Mouse (Mus musculus) adrenal gland, adult (tissue): ENCODE data around the gene D630023F18Rik.

Source experiments
- DNase-seq, 2 experiments: peaks; one replicate each; pipeline ENCODE4 v3.0.0; 2022 to 2023; ENCODE audit warnings: low spot score in 1 of 2; ENCODE audit not compliant: inconsistent age in 2 of 2

The D630023F18Rik gene

GRCm38 (mm10) chr1:65112031-65112806, 10.8 kb downstream of the D630023F18Rik start:
- DNase-seq: peak; percentile 71 to 92

GRCm38 (mm10) chr1:65109756-65110435, 13.1 kb downstream of the D630023F18Rik start:
- no peak for DNase-seq

DNA sequence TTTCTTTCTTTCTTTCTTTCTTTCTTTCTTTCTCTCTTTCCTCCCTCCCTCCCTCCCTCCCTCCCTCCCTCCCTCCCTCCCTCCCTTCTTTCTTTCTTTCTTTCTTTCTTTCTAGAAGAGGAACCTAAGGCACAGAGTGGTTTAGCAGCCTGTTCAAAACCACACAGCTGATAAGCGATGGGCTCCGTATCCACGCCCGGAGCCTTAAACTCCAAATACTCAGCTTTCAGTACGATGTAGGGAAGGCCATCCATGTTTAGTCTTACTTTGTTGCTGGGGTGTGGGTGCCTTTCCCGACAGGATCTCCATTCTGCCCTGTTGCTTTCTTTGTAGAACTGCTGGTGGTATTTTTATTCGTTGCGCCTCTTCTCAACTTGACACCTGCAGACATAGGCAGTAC, 13.8 kb downstream of the D630023F18Rik start:
- DNase-seq: no peak

GRCm38 (mm10) chr1:65107654-65108279, 15.2 kb downstream of the D630023F18Rik start:
- DNase-seq: peak in 1 of 2 experiments; percentile 18

- no peak for DNase-seq
These were observed 19.7 kb downstream of the D630023F18Rik start, which contains the start of gene Cryga for GRCm38 (mm10) chr1:65103273-65103672. Gene Cryga, minus strand, starts transcription at chr1:65103373.

GRCm38 (mm10) chr1:65096953-65097352, 26.1 kb downstream of the D630023F18Rik start:
- no peak for DNase-seq

DNA sequence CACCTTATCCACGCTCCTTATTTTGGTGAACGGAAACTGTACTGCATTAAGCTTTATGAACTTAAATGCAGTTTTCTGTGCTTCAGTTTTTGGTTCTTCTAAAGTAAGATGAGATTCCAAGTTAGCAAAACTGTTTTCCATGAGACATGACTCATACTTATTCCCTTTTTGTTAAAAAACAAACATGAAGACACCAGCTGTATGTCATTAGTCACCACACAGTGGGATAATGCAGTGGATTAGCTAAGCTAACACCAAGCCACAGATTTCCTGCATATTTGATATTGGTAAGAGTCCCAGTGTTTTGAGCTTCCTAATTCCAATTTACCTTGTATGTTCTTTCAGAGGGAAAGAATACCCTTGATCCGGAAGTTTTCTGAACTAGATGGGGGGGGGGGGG, 31.4 kb downstream of the D630023F18Rik start:
- DNase-seq: no peak

DNA sequence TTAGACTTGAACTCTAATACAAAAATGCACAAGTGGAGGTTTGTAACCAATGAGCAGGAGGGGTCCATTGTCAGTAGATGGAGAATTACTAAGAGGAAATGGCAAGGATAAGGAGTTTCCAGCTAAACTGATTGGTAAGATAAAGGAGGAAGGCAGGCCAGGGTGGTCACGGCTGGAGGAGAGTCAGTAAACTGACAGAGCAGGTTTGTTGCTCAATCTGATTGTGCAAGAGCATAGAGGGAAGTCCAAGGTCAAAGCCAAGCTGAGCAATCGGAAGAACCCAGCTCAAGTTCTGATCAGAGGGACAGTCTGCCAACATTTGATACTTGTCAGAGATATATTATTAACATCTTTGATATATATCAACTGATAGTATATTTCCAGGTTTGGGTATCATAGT, 32.6 kb downstream of the D630023F18Rik start:
- peak; percentile 76 to 92 for DNase-seq

- peak in 1 of 2 experiments; percentile 18 for DNase-seq
These were observed 34.3 kb downstream of the D630023F18Rik start for GRCm38 (mm10) chr1:65088567-65089356.

DNA sequence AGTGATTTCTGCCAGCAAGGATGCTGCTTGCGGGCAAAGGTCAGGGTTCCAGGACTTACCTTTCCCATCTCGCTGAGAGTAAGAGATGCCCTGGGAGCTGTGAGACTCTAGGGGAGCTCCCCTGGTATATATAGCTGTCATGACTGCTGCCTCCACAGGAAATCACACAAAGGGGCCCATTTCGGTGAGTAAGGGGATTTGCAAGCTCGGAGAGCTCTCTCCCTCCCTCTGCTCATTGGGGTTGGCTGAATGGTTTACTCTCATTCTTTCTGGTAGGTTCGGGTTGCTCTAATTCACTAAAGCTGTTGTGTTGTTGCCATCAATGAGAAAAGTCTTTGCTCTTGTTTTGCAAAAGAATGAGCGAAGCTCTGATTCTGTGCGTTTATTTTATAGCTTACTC, 40.8 kb downstream of the D630023F18Rik start, which contains the start of gene Crygb:
Gene Crygb (minus strand): TSS at position 101 of the 400 bp plus-strand sequence.
- no peak for DNase-seq

GRCm38 (mm10) chr1:65075607-65076006, 47.4 kb downstream of the D630023F18Rik start:
- DNase-seq: peak in 1 of 2 experiments; percentile 66

- no peak for DNase-seq
These were observed 49.4 kb downstream of the D630023F18Rik start, which contains the start of gene Crygc for GRCm38 (mm10) chr1:65073589-65073988. Gene Crygc, minus strand, starts transcription at chr1:65073689.

DNA sequence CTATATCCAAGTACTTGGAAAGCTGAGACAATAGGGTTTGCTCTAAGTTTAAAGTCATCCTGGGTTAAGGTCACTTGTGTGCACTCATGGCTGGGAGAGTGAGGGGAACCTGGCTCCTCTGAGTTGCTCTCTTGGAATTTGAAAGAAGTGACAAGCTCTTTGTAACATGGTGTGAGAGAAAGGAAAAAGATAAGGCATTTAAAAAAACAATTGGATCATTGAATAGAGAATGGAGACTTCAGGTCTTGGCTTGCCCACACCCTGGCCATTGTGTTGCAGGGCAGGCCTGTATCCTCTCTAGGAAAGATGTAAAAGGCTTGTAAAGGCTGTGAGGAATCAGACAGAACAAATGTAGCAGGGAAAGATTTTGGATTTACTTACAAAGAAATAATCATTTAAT, 55.2 kb downstream of the D630023F18Rik start:
- no peak for DNase-seq

DNA sequence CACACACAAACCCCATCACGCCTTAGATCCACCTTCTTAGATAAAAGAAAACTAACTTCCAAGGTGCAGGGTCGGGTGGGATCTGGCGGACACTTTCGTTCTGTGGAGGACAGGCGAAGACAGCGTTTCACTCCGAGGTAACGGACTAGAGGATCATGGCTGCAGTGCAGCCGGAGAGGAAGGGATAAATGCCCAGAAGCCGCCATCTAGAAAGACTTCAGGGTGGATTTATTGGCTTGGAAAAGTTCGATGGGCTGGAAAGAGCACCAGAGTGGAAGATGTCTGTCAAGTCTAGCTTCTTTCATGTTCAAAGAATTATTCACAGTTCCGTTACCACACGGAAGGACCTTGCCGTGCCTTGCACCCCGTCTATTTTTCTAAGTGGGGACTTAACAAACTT, 58.8 kb downstream of the D630023F18Rik start:
- DNase-seq: peak; percentile 30 to 75

DNA sequence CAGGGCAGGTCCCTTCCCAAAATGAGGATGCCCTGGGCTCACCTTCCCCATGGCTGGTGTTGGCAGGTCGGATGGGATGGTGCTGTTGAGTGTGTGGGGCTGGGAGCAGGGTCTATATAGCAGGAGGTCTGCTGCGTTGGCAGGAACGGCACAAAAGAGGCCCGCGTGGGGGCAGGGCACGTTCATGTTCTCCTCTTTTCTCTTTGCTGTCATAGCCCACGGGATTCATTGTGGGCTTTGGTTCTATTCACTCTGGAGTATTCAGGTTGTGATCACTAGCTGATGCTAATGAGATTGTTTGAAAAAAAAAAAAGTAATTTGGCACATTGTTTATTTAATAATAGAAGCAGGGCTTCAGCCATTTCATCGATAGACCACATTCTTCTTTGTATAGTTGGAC, 59.7 kb downstream of the D630023F18Rik start, which contains the start of gene Crygd:
Gene Crygd (minus strand): TSS at position 101 of the 400 bp plus-strand sequence.
- DNase-seq: no peak
